Mouse (Mus musculus) ovary, postnatal 10 days (tissue): Measurements from ENCODE around the gene Wdr82.

ENCODE experiments used
- DNase-seq: peaks from one replicate; pipeline ENCODE4 v3.0.0; 2022; ENCODE audit warnings: low spot score

Wdr82 gene

DNA sequence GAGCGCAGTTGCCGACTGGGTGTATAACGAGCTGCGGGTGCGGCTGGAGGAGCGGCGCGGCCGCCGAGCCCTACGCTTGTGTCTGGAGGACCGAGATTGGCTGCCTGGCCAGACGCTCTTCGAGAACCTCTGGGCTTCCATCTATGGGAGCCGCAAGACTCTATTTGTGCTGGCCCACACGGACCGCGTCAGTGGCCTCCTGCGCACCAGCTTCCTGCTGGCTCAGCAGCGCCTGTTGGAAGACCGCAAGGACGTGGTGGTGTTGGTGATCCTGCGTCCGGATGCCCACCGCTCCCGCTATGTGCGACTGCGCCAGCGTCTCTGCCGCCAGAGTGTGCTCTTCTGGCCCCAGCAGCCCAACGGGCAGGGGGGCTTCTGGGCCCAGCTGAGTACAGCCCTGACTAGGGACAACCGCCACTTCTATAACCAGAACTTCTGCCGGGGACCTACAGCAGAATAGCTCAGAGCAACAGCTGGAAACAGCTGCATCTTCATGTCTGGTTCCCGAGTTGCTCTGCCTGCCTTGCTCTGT, 55.5 kb downstream of the Wdr82 start:
- no peak for DNase-seq

GRCm38 (mm10) chr9:106227790-106228429, 57.2 kb downstream of the Wdr82 start:
- DNase-seq: no peak

- DNase-seq: no peak
Observed at GRCm38 (mm10) chr9:106230051-106230733, 59.5 kb downstream of the Wdr82 start.

GRCm38 (mm10) chr9:106230734-106231106, 60.0 kb downstream of the Wdr82 start:
- DNase-seq: no peak

DNA sequence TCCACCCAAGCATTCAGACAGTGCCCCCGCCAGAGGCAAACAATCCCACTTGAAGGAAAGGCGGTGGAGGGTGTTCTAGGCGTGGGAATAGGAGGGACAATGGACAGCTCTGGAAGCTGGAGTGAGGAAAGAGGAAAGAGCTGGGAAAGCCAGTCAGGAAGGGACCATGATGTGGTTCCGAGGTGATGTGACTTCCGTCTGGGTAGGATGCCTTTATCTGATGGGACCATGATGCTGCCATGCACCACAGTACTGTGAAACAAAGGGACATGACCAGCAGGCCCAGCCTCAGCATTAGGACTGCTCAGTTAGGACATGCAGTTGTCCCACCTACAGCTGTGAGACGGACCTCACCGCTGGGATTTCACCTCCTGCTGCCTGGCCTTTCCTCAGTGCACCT, 60.5 kb downstream of the Wdr82 start:
- DNase-seq: no peak

DNA sequence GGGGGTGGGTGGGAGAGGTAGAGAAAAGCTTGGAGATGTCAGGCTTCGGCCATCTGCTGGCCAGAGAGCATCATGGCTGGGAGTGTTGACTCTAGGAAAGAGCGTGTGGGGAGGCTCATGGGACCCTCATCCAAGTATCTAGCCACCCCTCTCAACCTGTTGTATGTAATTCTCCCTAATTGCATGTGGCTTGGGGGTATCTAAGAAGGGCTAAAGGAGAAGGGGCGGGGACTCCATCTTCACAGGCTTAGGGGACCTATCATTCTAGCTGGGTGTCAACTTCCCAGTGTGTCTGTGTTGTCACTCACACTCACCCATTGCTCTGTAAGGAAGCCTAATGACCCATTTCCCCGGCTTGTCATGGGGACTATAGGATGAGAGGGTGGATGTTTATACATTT, 61.1 kb downstream of the Wdr82 start:
- DNase-seq: no peak

DNA sequence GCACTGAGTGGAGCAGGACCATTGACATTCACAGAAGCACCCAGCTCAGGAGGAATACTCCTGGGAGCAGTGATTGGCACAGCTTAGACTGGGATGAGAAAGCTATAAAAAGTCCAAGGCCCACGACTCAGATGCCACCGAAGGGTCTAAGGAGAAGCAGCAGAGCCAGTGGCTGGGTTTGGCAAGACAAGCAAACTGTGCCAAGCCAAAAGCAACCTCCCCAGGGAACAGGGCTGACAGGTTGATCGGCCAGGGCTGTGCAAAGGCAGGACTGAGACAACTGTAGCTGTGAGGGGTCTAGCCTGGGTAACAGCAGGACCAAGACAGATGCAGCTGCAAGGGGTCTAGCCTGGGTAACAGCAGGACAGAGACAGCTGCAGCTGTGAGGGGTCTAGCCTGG, 62.2 kb downstream of the Wdr82 start:
- no peak for DNase-seq

DNA sequence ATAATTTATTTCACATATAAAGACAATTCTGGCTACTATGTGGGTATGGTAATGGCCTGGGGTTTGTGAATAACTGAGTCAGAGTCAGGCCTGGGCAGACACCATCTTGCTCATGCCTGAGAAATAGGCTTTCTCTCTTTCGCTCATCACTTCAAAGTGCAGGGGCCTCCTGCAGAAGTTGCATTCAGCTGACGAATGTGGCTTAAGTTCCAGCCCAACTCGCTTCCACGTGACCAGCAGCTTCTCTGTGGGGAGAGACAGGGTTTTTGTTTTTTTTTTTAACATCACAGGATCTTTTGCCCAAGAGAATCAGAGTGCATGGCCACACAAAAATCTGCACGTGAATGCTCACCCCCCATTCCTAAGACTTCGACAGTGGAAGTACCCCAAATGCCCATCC, 63.2 kb downstream of the Wdr82 start:
- DNase-seq: no peak

DNA sequence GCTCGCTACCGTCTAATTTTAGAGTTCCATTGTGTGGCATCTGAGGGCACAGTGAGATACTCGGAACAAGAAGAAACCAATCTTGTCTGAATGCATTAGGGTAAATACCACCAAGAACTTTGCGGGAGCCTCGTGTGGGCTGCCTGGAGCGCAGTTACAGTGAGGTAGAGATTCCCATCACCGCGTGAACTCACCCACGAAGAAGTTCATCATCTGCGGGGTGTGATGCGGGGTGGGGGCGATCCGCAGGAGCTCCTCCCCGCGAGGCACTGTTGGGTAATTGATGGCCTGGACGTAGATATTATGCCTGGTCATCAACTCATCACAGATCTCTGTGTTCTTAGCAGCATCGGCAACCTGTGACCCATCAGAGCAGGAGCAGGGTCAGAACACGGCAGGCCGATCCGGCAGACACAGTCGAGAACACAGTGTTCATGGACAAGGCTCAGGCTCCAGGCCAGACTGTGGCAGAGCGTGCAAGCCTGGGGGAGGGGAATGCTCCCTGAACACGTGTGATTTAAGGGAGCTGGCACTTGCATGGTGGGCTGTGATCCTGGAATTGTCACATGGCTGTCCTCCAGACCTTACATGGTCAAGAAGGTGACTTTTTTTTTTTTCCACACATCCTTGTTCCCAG, 64.6 kb downstream of the Wdr82 start:
- DNase-seq: no peak

GRCm38 (mm10) chr9:106236156-106236817, 65.6 kb downstream of the Wdr82 start:
- no peak for DNase-seq

GRCm38 (mm10) chr9:106236818-106237211, 66.1 kb downstream of the Wdr82 start:
- DNase-seq: no peak

GRCm38 (mm10) chr9:106237401-106237800, 66.7 kb downstream of the Wdr82 start:
- no peak for DNase-seq

DNA sequence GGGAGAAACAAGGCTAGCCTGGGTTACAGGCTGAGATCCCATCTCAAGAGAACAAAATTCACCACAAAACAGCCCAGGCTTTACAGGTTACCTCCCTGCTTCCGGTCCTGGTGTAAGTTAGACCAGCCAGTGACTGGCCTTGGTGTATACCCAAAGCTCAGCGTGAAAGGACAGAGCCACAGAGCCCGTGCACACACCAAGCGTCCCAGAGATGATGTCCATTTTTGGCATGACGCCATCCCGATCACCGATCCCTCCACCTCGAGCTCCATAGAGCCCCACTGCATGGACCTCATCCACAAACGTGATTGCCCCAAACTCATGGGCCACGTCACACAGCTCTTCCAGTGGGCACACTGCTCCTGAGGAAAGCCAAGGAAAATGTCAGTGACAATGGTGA, 67.2 kb downstream of the Wdr82 start:
- DNase-seq: no peak
